Mouse (Mus musculus): ENCODE data around the gene Dazl. TPM values are rescaled to one million over a fixed set of nuclear protein-coding genes. Genes with fewer than 3 reads are reported as not detected.

Dazl gene
- polyA plus RNA-seq (2015; fragmentation: Nextera tagmentation; extraction: Ambion mirVana), result 0.17 and 0.23 TPM in 2 replicates

- 89% methylated on average over 43 of the region's 43 CpGs for WGBS
- Histone ChIP-seq H3K27ac (replicated peaks) (peak within 1 kb of the TSS; percentile 73), H3K36me3 (no peaks in the 10 kb centered on the region), H3K9ac (peak within 1 kb of the TSS; percentile 78), H3K4me3 (peak within 1 kb of the TSS; percentile 56), H3K4me2 (peak within 1 kb of the TSS; percentile 69), H3K4me1 (no peaks in the 10 kb centered on the region), H3K9me3 (peaks cover 14% of the 10 kb centered on the region), H3K27me3 (replicated peaks) (no peaks in the 10 kb centered on the region)
- no peak for ATAC-seq (ENCODE audit: extremely low read depth, insufficient number of reproducible peaks, low FRiP score, low TSS enrichment)
Measured at GRCm38 (mm10) chr17:50293241-50293731, at the start of gene Dazl. Gene Dazl, minus strand, starts transcription at chr17:50293636.

- H3K36me3 ChIP-seq, result no peaks in the 10 kb centered on the region
- no peaks in the 10 kb centered on the region for H3K27me3 ChIP-seq (replicated peaks)
- H3K4me1 ChIP-seq, result peaks cover 15% of the 10 kb centered on the region
- H3K4me3 ChIP-seq, result no peak overlapping the region
- no peaks in the 10 kb centered on the region for H3K9me3 ChIP-seq
- 85% methylated on average over 11 of the region's 11 CpGs for WGBS
- ATAC-seq (ENCODE audit: extremely low read depth, insufficient number of reproducible peaks, low FRiP score, low TSS enrichment), result no peak
- H3K4me2 ChIP-seq, result no peak overlapping the region
- H3K9ac ChIP-seq, result no peak overlapping the region
- H3K27ac ChIP-seq (replicated peaks), result no peak overlapping the region
Measured at GRCm38 (mm10) chr17:50341850-50342544, 48.6 kb upstream of the Dazl start.

GRCm38 (mm10) chr17:50338901-50339300 lies 45.5 kb upstream of the Dazl start:
- Histone ChIP-seq H3K4me2 (no peak overlapping the region), H3K9me3 (no peaks in the 10 kb centered on the region), H3K9ac (no peak overlapping the region), H3K4me3 (no peak overlapping the region), H3K27me3 (replicated peaks) (no peaks in the 10 kb centered on the region), H3K27ac (replicated peaks) (no peak overlapping the region), H3K36me3 (no peaks in the 10 kb centered on the region), H3K4me1 (peaks cover 15% of the 10 kb centered on the region)
- WGBS, result 71% methylated on average over 7 of the region's 7 CpGs
- no peak for ATAC-seq (ENCODE audit: extremely low read depth, insufficient number of reproducible peaks, low FRiP score, low TSS enrichment)

- Histone ChIP-seq H3K4me3 (no peak overlapping the region), H3K4me1 (peaks cover 15% of the 10 kb centered on the region), H3K27ac (replicated peaks) (no peak overlapping the region), H3K4me2 (no peak overlapping the region), H3K9ac (no peak overlapping the region), H3K27me3 (replicated peaks) (no peaks in the 10 kb centered on the region), H3K9me3 (no peaks in the 10 kb centered on the region), H3K36me3 (no peaks in the 10 kb centered on the region)
- ATAC-seq (ENCODE audit: extremely low read depth, insufficient number of reproducible peaks, low FRiP score, low TSS enrichment), result no peak
- 82% methylated on average over 2 of the region's 2 CpGs for WGBS
Measured at GRCm38 (mm10) chr17:50335776-50336175, 42.3 kb upstream of the Dazl start.

- Histone ChIP-seq H3K9ac (no peak overlapping the region), H3K4me3 (no peak overlapping the region), H3K4me2 (no peak overlapping the region), H3K9me3 (no peaks in the 10 kb centered on the region), H3K27me3 (replicated peaks) (no peaks in the 10 kb centered on the region), H3K36me3 (no peaks in the 10 kb centered on the region), H3K27ac (replicated peaks) (no peak overlapping the region), H3K4me1 (peaks cover 15% of the 10 kb centered on the region)
- 70% methylated on average over 5 of the region's 5 CpGs for WGBS
- no peak for ATAC-seq (ENCODE audit: extremely low read depth, insufficient number of reproducible peaks, low FRiP score, low TSS enrichment)
Measured at GRCm38 (mm10) chr17:50334694-50335093, 41.3 kb upstream of the Dazl start.

DNA sequence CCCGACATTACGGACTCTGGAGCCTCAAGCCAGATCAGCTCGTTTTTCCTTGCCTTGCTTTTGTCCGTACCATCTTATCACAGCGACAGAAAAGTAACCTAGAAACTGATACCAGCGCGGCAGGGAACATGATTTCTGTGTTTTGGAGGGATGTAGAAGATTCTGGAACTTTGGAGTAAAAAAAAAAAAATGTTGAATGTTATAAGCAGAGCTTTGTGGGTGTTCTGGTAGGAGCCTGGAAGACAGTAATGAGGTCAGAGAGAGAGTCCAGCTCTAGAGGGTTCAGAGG lies 38.5 kb upstream of the Dazl start:
- 49% methylated on average over 7 of the region's 7 CpGs for WGBS
- Histone ChIP-seq H3K27me3 (replicated peaks) (no peaks in the 10 kb centered on the region), H3K4me3 (no peak overlapping the region), H3K27ac (replicated peaks) (peak overlapping the region; percentile 59; the same call in 1 of the 2 replicates), H3K36me3 (no peaks in the 10 kb centered on the region), H3K9ac (no peak overlapping the region), H3K4me1 (no peaks in the 10 kb centered on the region), H3K4me2 (peak overlapping the region; percentile 27), H3K9me3 (no peaks in the 10 kb centered on the region)
- no peak for ATAC-seq (ENCODE audit: extremely low read depth, insufficient number of reproducible peaks, low FRiP score, low TSS enrichment)

- WGBS, result 40% methylated on average over 8 of the region's 8 CpGs
- ATAC-seq (ENCODE audit: extremely low read depth, insufficient number of reproducible peaks, low FRiP score, low TSS enrichment), result no peak; the same call in 1 of the 2 replicates
- Histone ChIP-seq H3K27ac (replicated peaks) (peak overlapping the region; percentile 59; the same call in 1 of the 2 replicates), H3K9me3 (no peaks in the 10 kb centered on the region), H3K4me3 (no peak overlapping the region), H3K27me3 (replicated peaks) (no peaks in the 10 kb centered on the region), H3K36me3 (no peaks in the 10 kb centered on the region), H3K4me1 (no peaks in the 10 kb centered on the region), H3K4me2 (peak overlapping the region; percentile 27), H3K9ac (no peak overlapping the region)
Measured at GRCm38 (mm10) chr17:50331171-50332011, 38.0 kb upstream of the Dazl start.

DNA sequence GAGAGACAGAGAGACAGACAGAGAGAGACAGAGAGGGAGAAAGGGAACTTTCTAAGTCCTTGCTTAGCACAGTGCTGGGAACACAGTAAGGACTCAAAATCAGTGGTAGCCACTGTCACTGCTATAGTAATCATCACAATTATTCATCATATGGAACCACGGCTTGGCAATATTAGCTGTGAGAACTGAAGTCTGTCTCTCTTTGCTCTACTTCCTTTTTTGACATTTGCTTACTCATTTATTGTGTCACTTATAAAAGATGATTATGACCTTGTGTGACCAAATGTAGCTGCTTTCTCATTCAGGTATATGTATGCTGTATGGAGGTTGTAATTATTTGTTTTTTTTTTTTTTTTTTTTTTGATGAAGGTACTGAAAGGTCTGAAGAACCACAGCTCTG lies 36.8 kb upstream of the Dazl start:
- Histone ChIP-seq H3K4me3 (no peak overlapping the region), H3K27ac (replicated peaks) (no peak overlapping the region), H3K4me1 (no peaks in the 10 kb centered on the region), H3K4me2 (no peak overlapping the region), H3K9me3 (no peaks in the 10 kb centered on the region), H3K9ac (no peak overlapping the region), H3K27me3 (replicated peaks) (no peaks in the 10 kb centered on the region), H3K36me3 (no peaks in the 10 kb centered on the region)
- 95% methylated on average over 1 of the region's 1 CpGs for WGBS
- no peak for ATAC-seq (ENCODE audit: extremely low read depth, insufficient number of reproducible peaks, low FRiP score, low TSS enrichment)

GRCm38 (mm10) chr17:50324658-50325057 lies 31.2 kb upstream of the Dazl start:
- H3K27me3 ChIP-seq (replicated peaks), result no peaks in the 10 kb centered on the region
- H3K36me3 ChIP-seq, result no peaks in the 10 kb centered on the region
- no peak overlapping the region for H3K4me3 ChIP-seq
- WGBS, result 33% methylated on average over 4 of the region's 4 CpGs
- no peak overlapping the region for H3K4me2 ChIP-seq
- H3K27ac ChIP-seq (replicated peaks), result no peak overlapping the region
- H3K9me3 ChIP-seq, result no peaks in the 10 kb centered on the region
- no peak for ATAC-seq (ENCODE audit: extremely low read depth, insufficient number of reproducible peaks, low FRiP score, low TSS enrichment)
- no peak overlapping the region for H3K9ac ChIP-seq
- peaks cover 4% of the 10 kb centered on the region; the same call in 1 of the 2 replicates for H3K4me1 ChIP-seq

- Histone ChIP-seq H3K9ac (no peak overlapping the region), H3K4me3 (no peak overlapping the region), H3K4me1 (peaks cover 12% of the 10 kb centered on the region), H3K36me3 (no peaks in the 10 kb centered on the region), H3K4me2 (no peak overlapping the region), H3K27me3 (replicated peaks) (no peaks in the 10 kb centered on the region), H3K27ac (replicated peaks) (no peak overlapping the region), H3K9me3 (no peaks in the 10 kb centered on the region)
- no peak for ATAC-seq (ENCODE audit: extremely low read depth, insufficient number of reproducible peaks, low FRiP score, low TSS enrichment)
Measured at GRCm38 (mm10) chr17:50318810-50319209, 25.4 kb upstream of the Dazl start.

DNA sequence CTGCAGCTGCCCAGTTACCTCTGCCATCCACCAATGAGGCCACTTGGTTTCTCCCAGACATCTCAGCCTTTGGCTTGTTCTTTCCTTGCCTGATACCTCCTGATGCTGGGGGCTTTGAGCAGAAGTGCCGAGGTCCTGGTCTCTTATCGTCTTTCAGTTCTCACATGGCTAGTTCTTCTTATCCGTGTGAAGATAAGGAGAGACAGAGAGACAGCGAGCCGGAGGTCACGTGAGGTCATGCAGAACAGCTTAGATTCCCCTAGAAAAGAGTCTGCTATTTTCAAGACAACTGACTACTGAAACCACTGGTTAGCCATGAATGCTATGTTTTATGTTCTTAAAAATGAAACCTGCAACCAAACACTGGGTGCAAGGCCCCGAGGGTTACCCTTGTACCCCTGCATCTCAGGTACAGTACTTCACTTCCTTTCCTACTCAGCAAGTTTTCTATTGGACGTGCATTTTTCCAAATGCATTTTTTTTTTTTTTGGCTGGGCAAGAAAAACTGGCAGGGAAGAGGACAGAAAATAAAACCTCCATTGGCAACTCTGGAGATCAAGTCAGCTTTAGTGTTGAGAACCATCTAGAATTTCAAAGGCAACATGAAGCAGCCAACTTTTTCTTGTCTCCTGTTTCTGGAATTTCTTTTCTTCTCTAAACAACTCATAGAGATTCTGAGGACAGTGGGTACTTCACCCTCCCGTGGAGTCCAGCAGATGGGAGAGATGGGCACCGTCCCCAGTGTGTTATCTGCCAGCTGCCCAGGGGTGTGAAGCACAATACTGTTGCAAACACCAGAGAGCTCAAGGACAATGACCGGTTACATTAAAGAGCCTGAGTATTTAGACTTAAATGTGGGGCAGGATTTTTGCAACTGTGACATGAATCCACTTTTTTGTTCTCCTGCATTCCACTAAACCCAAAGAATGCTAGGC lies 23.0 kb upstream of the Dazl start:
- Histone ChIP-seq H3K4me3 (no peak overlapping the region), H3K9me3 (no peaks in the 10 kb centered on the region), H3K27me3 (replicated peaks) (no peaks in the 10 kb centered on the region), H3K9ac (no peak overlapping the region), H3K36me3 (no peaks in the 10 kb centered on the region), H3K4me2 (peak overlapping the region; percentile 16; the same call in 1 of the 2 replicates), H3K4me1 (peaks cover 12% of the 10 kb centered on the region), H3K27ac (replicated peaks) (no peak overlapping the region)
- ATAC-seq (ENCODE audit: extremely low read depth, insufficient number of reproducible peaks, low FRiP score, low TSS enrichment), result no peak
- 20% methylated on average over 11 of the region's 11 CpGs for WGBS

All from heart, embryonic 13.5 days (tissue).